Mouse (Mus musculus) liver, embryonic 14.5 days (tissue): ENCODE data around the gene Dlg2.
A peak's percentile ranks its signal among the peaks of the same experiment; 100 is the strongest.

Experiments used
- CTCF ChIP-seq: IDR thresholded peaks from 2 replicates; pipeline ENCODE4 v1.5.1; 2016; ENCODE audit warnings: antibody characterized with exemption, low read depth, control low read depth
- EP300 ChIP-seq: IDR thresholded peaks from 2 replicates; pipeline ENCODE4 v1.6.1; 2016; ENCODE audit warnings: antibody characterized with exemption, low read depth

DNA sequence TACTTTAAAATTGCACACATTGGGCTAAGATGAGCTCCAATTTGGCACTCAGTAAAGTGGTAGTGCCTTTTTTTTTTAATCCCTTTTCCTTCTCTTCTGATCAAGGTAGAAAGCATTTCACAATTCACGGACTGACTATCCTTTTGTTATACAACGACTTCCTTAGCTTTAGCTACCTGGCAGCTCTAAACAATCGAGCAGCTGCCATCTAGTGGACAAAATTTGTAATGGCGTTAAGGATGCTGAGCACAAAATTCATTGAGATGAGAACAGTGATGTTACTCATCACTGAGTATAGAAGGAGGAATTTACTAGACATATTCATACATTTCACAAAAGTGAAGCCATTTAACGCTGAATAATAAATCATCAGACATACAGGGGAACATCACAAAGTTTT is 750.0 kb downstream of the Dlg2 start:
- TF ChIP-seq EP300 (no peak), CTCF (peak; percentile 55; the same call in 1 of the 2 replicates)
